Mouse (Mus musculus): ENCODE data around the gene Nup62.
A peak's percentile ranks its signal among the peaks of the same experiment; 100 is the strongest.

Nup62 gene

DNA sequence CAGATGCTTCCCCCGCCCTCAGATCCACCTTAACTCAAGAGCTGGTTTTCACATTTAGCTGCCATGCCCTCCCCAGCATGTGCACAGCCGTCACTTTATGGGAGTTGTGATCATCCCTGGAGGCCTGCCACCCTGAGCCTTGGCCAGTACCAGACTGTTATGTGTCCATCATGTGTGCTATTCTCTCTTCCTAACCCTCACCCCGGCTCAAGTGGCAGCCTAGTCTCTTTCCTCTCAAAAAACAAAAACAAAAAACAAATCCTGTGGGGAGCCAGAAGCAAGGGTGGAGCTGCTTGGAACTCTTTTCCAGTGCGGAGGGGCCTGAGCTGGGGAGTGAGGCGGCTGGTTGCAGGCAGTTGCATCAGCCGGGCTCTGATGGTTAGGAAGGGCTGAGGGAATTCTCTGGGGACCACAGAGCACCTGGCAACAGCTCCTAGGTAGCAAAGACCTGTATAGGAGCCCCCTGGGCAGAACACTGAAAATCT, 2.9 kb downstream of the Nup62 start:
- DNase-seq (ENCODE audit: low spot score in 2 of 2), result no peak

DNA sequence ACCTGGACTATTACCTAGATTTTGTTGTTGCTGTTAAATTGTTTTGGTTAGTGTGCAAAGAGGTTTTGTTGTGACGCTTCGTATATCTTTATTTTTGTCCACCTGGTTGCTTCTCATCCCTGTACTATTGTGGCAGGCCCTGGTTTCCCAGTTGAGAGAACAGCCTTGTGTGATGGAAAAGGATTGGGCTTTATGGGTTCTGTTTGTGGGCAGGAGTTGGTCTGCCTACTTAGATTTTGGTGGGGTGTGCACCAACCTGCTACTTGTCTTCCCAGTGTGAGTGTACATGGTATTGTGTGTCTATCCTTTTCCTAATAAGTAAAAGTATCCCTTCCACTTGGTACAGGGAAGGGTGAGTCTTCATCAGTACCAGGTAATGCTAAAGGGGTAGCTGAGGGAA, 3.5 kb downstream of the Nup62 start:
- no peak for DNase-seq (ENCODE audit: low spot score in 2 of 2)

DNA sequence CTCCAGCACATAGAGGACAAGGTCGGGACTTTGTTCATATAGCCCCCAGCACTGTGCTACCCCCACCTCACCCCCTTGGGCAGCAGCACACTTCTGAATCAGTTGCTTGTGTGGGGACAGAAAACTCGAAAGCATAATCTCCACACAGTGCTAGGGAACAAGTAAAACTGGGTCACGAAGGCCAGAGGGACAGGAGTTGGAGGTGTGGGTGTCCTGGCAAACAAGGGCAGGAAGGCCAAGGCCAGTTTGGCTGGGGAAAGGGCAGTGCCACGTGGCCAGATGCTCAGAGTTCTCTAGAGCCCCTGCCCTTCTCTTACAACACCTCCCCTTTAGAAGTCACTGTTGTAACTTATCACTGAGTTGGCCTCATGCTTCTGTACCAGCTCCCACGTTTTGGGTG, 4.0 kb downstream of the Nup62 start:
- no peak for DNase-seq (ENCODE audit: low spot score in 2 of 2)

DNA sequence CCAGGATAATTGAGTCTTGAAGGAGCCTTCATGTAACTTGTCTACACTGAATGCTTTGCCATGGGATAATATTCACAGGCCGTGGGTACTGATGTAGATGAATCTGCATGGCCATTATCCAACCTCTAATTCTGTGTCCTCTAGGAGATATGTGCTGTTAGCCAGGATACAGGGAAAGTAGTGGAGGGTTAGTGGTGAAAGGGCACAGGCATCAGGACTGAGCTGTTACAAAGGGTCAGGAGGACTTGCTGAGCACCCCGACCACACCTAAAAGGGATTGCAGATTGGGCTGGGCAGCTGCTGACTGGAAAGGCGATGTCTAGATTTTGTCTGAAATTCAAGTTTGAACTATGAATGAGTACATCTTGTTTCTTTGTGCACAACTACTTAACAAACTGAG, 4.6 kb downstream of the Nup62 start:
- DNase-seq (ENCODE audit: low spot score in 2 of 2), result no peak

DNA sequence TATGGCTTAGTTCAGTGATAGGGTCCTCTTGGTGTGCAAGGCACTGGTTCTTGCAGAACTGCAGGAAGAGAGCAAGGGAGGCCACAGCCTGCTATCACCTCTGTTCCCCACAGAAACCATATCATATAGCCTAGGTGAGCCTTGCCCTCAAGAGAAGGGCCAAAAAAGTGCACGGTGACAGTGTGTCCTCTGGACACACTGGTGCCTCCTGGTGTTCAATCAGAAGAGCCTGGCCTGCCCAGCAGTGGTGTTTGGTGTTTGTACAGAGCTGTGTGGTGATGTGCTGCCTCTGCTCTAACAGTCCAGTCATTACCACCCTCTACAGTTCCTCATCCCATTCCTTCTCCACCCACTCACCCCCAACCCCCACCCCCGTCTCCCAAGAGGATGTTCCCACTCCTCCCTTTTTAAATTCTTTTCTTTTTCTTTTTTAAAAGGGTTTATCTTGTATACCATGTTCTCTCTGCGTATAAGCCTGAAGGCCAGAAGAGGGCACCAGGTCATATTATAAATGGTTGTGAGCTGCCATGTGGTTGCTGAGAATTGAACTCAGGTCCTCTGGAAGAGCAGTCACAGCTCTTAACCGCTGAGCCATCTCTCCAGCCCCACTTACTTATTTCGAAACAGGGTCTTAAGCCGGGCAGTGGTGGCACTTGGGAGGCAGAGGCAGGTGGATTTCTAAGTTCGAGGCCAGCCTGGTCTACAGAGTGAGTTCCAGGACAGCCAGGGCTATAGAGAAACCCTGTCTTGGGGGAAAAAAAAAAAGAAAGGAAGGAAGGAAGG, 6.0 kb downstream of the Nup62 start:
- DNase-seq (ENCODE audit: low spot score in 2 of 2), result no peak

DNA sequence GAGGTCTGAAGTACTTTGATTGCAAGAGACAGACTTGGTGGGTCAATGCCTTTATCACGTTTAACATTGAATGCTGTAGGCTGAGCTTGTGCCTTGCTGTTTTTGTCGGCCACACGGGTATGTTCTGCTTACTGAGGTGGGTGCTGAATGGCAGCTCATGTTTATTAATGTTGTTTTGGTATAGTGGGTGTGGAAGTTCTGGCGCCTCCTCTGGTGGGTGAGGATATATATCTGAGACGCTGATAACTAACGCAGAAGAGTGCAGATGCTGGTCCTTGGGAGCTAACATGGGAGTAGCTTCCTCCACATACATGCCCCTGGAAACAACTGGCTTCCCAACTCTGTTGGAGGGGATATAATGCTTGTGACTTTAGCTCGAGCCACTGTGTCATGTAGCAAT, 7.5 kb downstream of the Nup62 start:
- no peak for DNase-seq (ENCODE audit: low spot score in 2 of 2)

DNA sequence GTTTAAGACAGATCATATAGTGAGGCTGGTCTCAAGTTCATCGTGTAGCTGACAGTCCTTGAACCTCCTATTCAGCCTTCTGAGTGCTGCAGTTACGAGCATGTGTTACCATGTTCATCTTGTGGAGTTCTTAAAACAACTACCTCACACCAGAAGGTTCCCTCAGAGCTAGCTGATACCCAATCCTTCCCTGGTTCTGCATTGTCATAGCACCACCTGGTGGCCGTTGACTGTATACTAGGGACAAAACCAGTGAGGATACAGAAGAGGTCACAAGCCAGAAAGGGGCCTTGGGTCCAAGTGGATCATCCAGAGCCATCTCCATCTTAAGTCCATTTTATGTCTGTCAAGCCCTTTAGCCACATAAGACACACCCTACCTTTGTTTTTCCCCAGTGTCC, 9.0 kb downstream of the Nup62 start:
- peak in 1 of 2 experiments; percentile 46 for DNase-seq (ENCODE audit: low spot score in 2 of 2)

DNA sequence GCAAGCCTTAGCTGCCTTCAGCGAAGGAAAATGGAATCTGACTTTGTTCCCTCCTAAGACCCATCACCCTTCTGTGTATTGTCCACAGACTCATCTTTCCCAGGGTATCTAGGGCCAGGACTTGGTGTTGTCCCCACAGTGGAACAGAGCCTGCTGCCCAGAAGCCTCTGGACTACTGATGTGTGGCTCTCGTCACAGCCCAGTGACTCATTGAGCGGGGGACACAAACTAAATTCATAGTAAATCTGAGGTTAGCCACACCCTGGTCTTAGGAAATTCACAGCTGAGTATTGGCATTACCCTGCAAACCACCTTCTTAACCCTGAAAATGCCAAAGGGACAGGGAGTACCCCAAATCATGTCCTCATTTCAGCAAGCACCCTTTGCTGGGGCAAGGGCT, 10.9 kb downstream of the Nup62 start:
- no peak for DNase-seq (ENCODE audit: low spot score in 2 of 2)

DNA sequence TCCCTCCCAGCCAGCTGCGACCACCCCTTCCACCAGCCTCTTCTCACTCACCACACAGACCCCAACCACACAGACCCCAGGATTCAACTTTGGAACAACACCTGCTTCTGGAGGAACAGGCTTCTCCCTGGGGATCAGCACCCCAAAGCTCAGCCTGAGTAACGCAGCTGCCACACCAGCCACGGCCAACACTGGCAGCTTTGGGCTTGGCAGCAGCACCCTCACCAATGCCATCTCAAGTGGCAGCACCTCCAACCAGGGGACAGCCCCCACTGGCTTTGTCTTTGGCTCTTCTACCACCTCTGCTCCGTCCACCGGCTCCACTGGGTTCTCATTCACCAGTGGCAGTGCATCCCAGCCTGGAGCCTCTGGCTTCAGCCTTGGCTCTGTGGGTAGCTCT, 12.8 kb downstream of the Nup62 start:
- DNase-seq (ENCODE audit: low spot score in 2 of 2), result no peak

DNA sequence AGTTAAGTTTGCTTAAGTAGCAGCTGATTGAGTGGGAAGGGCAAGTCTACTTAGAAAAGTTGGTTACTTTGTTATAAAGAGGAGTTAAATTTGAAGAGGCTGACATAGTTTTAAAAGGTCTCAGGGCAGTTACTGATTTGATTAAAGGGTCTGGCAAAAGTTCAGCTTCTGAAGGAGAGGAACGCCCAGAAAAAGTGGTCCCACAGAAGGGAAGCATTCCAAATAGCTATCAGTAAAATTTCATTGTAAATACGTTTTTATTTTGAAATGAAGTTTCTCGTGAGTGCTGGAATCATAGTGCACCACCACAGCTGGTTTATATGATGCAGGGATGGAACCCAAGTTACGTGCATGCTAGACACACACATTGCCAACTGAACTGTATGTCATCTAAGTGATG, 16.9 kb downstream of the Nup62 start:
- DNase-seq (ENCODE audit: low spot score in 2 of 2), result no peak

DNA sequence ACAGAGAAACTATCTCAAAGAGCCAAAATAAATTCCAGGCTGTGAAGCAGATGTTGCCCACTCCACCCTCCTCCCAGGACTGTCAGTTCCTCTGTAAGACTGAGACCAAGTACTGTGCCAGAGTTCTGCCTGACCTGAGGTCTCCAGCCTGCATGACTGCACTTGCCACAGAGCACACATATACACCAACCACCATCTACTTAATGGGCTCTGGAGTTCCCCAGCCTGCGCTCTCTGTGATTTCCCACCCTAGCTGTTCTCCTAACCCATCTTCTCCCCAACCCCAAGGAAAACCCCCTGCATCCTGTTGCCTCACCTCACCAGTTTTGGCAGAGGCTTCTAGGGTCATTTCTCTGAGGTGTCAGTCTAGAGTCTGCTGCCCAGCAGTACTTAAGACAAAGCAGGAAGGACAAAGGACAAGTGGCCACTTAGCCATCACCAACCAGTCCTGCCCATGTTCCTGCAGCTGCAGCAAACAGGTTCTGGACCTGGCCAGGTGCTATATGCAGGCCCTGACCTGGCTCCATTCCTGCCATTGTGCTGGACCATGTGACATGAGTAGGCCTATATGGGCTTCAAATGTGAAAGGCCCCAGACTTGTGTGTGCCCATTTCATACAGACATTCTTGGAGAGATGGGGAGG, 19.6 kb downstream of the Nup62 start:
- no peak for DNase-seq (ENCODE audit: low spot score in 2 of 2)

DNA sequence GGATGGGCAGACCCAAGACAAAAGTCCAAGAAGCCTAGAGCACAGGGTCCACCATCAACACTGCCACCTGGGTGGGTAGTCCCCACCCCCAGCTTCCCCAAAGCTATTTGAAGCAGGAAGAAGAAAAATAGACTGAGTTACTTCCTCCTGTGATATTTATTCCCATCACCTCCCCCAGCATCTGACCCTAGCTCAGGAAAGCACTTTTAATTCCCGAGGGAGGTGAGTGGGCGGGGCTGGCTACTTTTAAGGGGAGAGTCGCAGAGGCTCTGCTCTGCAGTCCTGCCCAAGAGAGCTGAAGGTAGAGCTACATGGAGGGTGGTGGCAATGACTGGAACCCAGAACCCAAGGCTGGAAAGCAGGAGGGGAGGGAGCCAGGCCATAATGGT, 20.1 kb downstream of the Nup62 start:
- DNase-seq (ENCODE audit: low spot score in 2 of 2), result no peak

DNA sequence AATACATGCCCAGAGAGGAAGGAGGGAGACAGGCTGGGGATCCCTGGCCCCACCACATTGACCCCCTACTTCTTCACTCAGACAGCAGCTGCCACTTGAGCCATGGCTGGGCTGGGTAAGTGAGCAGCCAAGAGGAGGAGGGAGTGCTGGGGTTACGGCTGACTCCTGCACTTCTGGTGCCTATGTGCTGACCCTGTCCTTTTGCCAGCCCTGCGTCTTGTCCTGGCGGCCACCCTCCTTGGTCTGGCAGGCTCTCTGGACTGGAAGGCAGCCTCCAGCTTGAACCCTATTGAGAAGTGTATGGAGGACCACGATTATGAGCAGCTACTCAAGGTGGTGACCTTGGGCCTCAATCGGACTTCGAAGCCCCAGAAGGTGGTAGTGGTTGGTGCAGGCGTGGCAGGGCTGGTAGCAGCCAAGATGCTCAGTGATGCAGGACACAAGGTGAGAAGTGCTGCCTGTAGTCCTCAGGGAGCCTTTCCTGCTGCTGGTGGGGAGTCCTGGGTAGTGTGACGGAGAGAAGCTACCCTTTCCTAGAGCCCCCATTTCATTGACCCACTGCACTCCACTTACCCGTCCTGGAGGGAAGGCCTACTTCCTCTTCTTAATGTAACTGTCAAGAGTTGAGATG, 20.6 kb downstream of the Nup62 start:
- no peak for DNase-seq (ENCODE audit: low spot score in 2 of 2)

DNA sequence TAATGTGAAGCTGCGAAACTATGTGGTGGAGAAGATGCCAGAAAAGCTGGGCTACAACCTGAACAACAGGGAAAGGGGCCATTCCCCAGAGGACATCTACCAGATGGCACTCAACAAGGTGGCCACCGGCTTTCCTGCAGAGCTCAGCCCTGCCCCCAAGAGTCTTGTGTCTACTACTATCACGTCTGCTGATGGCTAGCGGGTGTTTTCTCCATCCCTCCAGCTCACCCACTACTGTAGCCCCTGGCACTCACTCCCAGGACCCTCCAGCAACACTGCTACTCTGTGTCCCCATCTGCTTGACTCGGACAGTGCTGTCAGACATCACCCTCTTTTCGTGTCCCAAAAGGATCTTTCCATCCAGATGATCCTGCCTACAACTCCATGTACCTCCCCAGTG, 22.2 kb downstream of the Nup62 start:
- no peak for DNase-seq (ENCODE audit: low spot score in 2 of 2)

DNA sequence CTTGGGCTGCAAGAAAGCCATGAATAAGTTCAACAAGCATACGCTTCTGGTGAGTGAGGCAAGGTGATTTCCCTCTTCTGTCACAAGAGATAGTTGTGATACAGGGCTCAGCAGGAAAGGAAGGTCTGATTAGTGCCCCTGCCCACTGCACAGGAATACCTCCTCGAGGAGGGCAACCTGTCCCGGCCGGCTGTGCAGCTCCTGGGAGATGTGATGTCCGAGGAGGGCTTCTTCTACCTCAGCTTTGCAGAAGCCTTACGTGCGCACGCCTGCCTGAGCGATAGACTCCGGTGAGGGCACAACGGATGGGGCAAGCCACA, 23.2 kb downstream of the Nup62 start:
- no peak for DNase-seq (ENCODE audit: low spot score in 2 of 2)

DNA sequence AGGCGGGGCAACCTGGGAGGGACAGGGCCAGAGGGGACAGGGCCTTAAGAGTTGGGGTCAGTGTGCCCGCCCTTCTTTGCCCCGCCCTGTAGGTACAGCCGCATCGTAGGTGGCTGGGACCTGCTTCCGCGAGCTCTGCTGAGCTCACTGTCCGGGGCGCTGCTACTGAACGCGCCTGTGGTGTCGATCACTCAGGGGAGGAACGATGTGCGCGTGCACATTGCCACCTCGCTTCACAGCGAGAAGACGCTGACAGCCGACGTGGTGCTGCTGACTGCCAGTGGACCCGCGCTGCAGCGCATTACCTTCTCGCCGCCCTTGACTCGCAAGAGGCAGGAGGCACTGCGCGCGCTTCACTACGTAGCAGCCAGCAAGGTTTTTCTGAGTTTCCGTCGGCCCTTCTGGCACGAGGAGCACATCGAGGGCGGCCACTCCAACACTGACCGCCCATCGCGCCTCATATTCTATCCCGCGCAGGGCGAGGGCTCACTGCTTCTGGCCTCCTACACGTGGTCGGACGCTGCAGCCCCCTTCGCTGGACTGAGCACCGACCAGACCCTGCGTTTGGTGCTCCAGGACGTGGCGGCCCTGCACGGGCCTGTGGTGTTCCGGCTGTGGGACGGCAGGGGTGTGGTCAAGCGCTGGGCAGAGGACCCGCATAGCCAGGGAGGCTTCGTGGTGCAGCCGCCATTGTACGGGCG, 23.8 kb downstream of the Nup62 start:
- no peak for DNase-seq (ENCODE audit: low spot score in 2 of 2)

DNA sequence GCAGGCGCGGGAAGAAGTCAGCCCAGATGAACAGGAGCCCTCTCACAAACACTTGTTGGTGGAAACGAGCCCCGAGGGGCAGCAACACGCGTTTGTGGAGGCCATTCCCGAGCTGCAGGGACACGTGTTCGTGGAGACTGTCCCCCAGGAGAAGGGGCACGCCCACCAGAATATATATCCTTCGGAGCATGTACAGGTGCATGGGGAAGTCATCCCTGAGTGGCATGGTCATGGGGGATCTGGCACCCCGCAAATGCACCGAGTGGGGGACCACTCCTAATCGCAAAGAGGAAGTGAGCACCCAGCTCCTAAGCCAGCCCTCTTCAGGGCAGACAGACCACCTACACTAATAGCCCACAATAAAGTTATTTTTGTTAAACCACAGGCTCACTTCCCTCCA, 24.5 kb downstream of the Nup62 start:
- DNase-seq (ENCODE audit: low spot score in 2 of 2), result no peak

DNA sequence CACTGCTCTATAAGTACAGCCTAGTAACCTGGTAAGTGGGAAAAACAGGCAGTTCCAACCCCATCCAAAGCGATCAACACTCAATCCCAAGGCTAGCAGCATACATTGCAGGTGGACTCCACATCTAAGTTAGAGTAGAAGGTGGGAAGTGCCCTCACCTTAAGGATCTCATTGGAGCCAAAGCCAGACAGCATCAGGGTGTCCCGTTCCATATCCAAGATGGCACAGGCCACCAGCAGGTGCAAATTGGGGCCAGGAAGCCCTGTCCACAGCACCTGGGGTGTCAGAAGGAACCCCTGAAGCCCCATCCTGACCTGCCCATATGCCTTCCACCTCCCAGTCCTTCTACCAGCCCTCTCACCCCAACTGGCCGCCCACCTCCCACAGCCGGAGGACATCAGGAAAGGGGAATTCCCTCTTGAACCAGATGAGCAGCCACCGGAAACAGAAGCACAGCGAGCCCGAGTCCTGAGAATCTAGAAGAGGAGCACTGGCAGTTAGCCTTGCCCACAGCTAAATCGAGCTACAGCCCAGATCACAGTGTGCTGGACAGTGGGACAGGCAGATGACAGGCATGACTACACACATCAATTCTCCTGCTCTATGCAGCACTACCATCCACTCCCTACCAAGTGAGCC, 26.1 kb downstream of the Nup62 start:
- DNase-seq (ENCODE audit: low spot score in 2 of 2), result no peak

DNA sequence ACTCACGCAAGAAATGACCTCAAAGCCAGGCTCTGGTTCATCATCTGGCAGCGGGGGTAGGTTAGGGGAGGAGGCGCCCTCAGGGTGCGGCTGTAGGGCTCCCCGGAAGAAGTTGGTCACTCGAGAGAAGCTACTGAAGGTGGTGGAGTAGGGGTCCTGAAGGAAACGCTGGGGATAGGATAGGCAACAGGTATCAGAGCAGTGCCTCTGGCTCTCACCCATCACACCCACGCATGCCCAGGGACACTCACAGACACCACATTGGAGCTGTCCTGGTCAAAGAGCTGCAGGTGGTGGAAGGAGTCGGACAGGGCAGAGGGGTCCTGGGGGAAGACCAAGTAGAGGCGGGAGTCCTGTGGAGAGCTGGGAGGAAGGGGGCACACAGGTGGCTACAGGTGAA, 29.1 kb downstream of the Nup62 start:
- no peak for DNase-seq (ENCODE audit: low spot score in 2 of 2)

DNA sequence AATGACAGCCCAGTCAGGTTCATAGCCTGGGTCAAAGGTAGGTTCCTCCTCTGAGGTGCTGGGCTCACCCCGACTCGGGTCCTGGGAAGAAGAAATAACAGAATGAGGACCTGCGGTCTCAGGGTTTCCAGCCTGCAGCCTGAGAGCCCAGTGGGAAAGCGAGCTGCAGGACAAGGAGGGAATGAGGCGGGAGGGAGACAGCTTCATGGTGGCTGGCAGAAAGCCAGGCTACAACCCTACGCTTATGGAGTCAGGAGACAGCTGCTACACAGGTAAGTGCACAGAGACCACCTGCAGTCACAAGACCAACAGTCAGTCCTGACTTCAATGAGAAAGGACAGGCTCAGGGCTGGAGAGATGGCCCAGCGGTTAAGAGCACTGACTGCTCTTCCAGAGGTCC, 30.9 kb downstream of the Nup62 start:
- no peak for DNase-seq (ENCODE audit: low spot score in 2 of 2)

DNA sequence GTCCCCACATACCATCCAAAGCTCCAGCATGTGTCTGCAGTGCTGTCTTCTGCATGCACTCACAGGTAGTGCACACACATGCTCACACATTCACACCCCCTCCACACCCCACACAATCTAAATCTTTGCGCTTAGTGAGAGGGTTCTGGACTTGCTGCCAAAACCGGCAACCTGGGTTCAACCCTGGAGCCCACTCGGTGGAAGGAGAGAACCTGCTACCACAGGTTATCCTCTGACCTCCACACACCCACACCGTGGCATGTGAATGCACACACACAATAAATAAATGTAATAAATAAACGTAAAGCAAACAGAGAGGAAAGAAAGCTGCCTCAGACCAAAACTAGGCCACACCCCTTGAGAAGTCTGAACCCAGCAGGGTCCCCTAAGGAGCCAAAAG, 31.9 kb downstream of the Nup62 start:
- no peak for DNase-seq (ENCODE audit: low spot score in 2 of 2)
